Mouse (Mus musculus) forelimb bud, embryonic 11.5 days (tissue): ENCODE results near the gene Wfdc17.
A peak's percentile ranks its signal among the peaks of the same experiment; 100 is the strongest.

ENCODE experiments used
- DNase-seq: peaks from one replicate; pipeline ENCODE4 v3.0.0-alpha.2; 2012; ENCODE audit warnings: low read depth, low spot score

Wfdc17 gene

GRCm38 (mm10) chr11:83740443-83740991 is 36.7 kb downstream of the Wfdc17 start:
- no peak for DNase-seq

- DNase-seq = no peak
Measured at GRCm38 (mm10) chr11:83741841-83742240, 38.0 kb downstream of the Wfdc17 start.

- no peak for DNase-seq
Measured at GRCm38 (mm10) chr11:83742731-83743355, 39.1 kb downstream of the Wfdc17 start.

GRCm38 (mm10) chr11:83743525-83743924 is 39.7 kb downstream of the Wfdc17 start:
- DNase-seq = no peak

DNA sequence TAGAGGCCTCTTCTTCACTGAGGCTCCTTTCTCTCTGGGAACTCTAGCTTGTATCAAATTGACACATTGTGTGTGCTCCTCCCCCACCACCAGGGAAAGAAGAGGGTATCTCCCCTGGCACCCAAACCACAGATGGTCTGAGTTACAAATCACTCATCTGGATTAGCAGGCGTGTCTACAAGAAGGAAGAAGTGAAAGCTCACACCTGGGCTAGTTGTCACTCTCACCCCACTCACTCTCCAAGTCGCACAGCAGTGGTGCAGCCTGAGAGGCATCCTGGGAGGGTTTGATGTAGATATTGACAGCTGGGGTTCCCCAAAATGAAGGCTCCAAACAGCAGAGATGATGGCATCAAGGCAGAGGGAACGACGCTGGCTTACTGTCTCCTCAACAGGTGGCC is 42.4 kb downstream of the Wfdc17 start:
- no peak for DNase-seq

DNA sequence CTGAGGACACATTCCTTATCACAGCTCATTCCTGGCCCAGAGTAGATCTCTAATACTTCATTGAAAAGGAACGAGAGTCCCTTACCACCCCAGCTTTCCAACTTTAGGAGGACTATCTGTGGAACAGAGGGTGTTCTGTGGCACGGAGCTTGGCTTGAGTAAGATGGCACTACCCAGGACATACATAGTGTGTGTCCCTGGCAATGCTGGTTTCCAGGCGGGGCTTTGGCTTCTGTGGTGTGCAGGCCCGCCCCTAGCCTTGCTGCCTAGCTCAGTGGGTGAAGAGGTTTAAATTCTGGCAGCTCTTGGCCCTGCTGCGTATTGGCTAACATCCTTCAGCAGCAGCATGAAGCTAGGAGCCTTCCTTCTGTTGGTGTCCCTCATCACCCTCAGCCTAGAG is 42.9 kb downstream of the Wfdc17 start, which contains the start of gene Wfdc21:
Gene Wfdc21 (plus strand): TSS at position 260 of the 400 bp plus-strand sequence.
- DNase-seq = no peak

- no peak for DNase-seq
Measured at GRCm38 (mm10) chr11:83747376-83748265, 43.8 kb downstream of the Wfdc17 start.

- DNase-seq = peak; percentile 87
Measured at GRCm38 (mm10) chr11:83753581-83754181, 49.9 kb downstream of the Wfdc17 start, which contains the start of gene Heatr6. Gene Heatr6 (plus strand): TSS chr11:83753696.

DNA sequence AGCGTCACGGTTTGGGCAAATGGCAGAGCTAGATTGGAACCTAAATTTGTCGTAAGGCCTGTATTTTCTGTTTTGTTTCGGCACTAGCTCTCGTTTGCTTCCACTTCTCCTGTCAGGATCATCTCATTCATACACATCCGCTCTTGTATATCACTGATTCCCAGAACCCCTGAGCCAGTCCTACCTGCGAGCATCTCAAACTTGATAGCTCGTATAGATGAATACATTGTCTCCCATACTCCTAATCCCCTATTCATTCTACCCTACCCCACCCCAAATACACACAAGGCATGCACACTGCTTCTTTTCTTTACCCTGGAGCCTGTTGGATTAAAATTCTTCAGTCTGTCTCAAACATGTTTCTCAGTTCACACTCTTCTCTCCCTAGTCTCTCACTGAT is 50.4 kb downstream of the Wfdc17 start:
- DNase-seq = no peak
